Mouse (Mus musculus) lung, postnatal 0 days (tissue): ENCODE measurements around the gene Ager.

ENCODE experiments used
- CTCF ChIP-seq: IDR thresholded peaks from 2 replicates; pipeline ENCODE4 v1.5.1; 2016; ENCODE audit warnings: antibody characterized with exemption, mild to moderate bottlenecking
- EP300 ChIP-seq: IDR thresholded peaks from 2 replicates; pipeline ENCODE4 v1.6.1; 2016; ENCODE audit warnings: antibody characterized with exemption, mild to moderate bottlenecking, control low read depth

DNA sequence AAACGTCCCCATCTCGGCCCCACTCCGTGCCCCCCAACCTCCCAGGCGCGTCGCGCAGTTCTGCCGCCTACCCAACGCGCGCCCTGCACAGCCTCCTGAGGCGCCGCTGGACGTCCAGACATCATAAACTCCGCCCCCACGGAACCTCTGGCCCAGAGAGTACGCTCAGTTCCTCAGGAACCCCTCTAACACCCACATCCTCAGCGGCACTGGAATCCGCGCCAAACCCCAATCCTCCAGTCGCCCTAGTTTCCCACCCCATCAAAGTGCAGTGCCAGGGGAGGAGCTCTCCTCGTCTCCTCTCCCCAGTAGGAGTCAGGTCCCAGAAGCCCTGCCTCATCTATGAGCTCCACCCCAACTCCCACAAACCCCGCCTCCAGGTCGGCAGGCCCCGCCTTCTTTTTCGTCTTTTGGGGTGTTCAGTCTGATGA, 34.6 kb downstream of the Ager start:
- TF ChIP-seq EP300 (no peak), CTCF (no peak)
